Mouse (Mus musculus) regulatory T cell (primary cell): ENCODE results near the gene Eif3k.
"Not testable (repeated sequence)": the region's sequence is repeated elsewhere in the genome, so short reads cannot be mapped to it uniquely, and the experiment has no call there.

Source experiments
- in situ Hi-C: fragments of 300-600 bp; cut with MboI, MseI; formaldehyde crosslinking; loops from one replicate; pipeline ENCODE4 v1.15.1; 2025; ENCODE audit warnings: high pct_unique_total_duplicates

Eif3k gene

DNA sequence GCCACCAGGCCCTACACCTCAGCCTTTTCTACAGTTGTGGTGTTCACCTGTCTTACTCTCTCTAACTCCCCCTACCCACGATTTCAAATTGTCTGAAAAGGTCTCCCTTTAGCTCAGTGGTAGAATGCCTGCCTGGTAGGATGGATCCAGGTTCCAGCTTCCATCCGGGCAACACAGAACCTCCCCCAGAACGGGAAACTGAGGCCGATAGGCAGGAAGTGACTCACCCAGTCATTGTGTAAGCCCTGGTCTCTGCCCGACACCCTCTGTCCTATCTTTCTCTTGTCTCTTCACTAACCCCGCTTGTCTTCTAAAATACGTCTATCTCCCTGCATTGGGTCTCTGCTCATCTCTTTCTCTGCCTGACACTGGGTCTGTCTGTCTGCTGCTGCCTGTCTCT lies 3.5 kb upstream of the Eif3k start:
- in situ Hi-C loops = loop anchor here (5.0 kb wide), 1 partner anchor 47 kb away; no protein-coding TSS in a partner anchor

DNA sequence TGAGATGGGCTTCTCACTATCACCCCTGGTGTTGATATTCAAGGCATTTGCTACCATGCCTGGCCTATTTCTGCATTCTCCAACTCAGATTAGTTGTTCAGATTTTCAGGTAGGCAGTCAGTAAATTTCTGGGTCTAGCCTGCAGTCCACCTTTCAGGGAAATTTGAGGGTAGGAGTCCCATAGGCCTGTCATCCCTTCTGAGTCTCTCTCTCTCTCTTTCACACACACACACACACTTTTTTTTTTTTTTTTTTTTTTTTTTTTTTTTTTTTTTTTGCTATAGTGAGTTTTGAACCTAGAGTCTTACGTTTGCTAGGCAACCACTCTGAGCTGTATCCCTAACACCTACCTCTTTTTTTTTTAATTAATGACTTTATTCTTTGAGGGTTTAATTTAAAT lies 2.8 kb upstream of the Eif3k start:
- in situ Hi-C loops = no loop called here

DNA sequence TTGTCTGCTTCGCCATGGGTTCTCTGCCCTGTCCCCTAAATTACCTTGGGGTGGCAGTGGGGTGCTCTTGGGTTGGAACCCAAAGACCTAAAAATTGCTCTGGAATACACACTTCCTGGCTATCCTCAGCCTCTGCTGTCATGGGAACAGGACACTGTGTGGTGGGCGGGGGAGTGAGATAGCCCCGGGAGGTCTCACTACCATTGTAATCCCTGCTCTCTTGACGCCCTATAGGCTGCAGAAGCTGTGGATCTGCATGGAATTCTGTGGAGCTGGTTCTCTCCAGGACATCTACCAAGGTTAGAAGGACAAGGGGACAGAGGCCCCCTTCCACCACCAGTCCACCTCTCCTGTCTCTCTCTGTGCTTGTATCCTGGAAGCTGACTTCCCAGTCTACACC lies 2.2 kb upstream of the Eif3k start:
- in situ Hi-C loops = no loop called here

DNA sequence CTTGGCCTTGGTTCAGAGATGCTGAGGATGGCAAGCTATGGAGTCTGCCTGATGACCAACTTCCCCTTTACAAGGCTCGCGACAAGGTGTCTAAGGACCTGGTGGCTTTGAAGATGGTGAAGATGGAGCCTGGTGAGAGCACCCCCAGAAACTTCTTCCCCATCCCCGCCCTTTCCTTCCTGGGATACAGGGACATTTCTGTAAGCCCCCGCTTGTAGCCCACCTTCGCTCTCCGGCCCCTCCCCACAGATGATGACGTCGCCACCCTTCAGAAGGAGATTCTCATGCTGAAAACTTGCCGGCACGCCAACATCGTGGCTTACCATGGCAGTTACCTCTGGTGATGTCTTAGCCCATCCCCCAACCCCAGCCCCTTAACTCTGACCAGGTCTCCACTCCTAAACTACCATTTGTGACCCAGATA lies 1.5 kb upstream of the Eif3k start:
- in situ Hi-C loops = no loop called here

DNA sequence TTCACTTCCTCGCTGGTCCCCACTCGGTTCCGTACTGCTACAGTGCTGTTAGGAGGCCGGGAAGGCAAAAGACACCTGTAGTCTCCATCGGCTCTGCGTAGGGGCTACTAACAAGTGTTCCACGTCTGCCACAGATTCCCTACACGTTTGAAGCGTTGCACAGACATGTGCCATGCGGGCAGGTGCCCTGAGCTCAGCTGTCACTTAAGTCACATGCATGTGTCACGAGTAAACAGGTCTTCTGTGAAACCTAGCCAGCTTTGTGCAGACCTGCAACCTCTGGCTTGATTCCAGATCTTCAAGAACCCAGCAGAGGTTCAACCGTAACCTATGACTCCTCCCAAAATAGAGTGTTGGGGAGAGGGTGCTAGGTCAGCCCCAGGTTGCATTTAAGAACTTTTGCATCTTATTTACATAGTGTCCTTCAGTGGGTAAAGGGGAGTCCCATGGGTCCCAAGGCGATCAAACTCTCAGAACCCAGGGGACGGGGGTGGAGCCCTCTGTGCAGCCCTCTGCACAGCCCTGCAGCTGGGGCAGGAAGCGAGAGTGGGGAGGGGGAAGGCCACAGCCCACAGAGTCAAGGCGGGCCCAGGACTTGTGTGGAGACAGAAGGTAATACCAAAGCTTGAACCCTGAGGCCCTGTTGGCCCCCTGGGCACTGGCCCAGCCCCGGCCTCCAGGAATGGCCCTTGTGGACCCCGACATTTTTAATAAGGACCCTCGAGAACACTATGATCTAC lies 780 bp upstream of the Eif3k start:
- in situ Hi-C loops = no loop called here

DNA sequence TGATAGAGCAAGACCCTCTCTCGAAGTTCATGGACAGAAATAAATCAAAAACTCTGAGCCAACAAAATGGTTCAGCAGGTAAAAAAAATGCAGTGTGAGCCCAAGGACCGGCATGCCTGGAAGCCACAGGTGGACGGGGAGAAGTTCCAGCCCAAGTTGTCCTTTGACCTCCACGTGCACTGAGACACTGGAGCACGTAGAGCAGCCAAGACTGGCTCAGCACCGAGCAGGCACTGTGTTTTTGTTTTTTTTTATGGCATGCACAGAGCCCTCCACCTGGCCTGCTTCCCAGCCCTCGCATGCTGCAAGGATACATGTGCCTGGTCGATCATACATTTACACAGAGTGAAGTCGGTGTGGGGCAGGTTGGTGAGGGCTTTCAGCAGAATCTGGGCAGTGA lies 4.1 kb downstream of the Eif3k start:
- in situ Hi-C loops = no loop called here

DNA sequence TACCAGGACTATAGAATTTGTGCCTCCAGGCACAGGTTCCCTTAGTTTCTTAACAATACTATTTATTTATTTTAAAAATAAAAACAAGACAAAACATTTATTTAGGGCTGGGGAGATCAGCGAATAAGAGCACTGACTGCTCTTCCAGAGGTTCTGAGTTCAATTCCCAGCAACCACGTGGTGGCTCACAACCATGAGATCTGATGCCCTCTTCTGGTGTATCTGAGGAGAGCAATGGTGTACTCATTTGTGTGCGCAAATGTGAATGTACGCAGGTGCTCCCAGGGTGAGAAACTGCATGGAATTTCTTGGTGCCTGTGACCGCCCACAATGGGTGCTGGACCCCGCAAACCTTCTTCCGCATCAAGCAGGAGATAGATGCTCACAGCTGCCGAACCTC lies 8.6 kb downstream of the Eif3k start:
- in situ Hi-C loops = no loop called here

DNA sequence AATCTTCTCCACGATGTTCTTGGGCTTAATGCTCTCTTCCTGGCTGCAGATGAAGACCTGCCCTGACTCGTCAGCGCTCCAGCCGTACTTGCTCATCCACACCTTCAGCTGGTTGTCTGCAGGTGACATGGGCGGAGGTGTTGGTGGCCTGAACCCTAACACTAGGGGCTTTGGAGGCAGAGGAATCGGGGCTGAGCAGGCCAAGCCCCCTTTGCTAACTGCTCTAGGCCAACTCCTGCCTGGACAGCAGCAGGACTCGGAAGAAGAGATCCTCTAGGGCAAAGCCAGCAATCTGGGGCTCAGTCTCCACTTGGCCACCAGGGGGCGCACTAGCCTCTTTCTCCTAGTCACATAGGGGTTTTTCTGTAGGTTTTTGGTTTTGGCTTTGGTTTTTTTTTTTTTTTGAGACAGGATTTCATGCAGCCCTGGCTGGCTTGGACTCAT lies 9.1 kb downstream of the Eif3k start:
- in situ Hi-C loops = no loop called here

DNA sequence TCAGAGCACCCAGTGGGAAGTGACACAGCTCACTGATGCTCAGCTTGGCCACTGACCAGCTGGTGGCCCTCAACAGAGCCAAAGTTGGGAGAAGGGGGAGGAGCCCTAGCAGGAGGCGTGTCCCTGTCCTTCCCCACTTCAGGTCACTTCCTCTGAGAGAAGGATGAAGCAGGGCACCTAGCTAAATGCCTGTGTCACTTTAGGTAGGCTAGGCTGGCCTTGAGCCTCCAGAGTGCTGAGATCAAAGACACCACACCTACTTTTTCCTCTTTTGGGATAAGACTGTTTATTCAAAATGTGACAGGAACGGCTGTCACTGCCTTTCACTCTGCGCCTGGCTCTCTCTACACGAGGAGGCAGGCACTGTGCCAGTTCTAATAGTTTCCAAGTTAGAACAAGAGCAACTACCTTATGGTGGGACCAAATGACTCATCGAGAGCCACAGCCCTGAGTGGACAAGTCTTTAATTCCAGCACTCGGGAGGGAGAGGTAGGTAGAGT lies 9.8 kb downstream of the Eif3k start:
- in situ Hi-C loops = no loop called here

DNA sequence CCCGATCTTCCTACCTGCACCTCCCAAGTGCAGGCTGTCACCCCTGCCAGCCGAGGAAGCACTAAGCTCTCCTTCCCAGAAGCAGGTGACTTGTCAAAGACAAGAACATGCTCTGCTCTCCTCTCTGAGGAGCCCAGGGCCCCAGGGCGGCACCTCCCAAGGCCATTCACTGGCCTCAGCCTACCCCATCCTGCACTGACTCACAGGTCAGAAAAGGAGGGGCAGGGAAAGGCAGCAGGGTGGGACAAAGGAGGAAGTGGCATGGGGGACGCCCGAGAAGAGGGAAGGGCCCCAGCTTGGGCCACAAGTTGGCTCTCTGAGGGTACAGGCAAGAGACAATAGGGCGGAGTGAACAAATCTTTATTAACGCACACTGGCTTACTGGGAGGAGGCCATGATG lies 10.6 kb downstream of the Eif3k start:
- in situ Hi-C loops = no loop called here

DNA sequence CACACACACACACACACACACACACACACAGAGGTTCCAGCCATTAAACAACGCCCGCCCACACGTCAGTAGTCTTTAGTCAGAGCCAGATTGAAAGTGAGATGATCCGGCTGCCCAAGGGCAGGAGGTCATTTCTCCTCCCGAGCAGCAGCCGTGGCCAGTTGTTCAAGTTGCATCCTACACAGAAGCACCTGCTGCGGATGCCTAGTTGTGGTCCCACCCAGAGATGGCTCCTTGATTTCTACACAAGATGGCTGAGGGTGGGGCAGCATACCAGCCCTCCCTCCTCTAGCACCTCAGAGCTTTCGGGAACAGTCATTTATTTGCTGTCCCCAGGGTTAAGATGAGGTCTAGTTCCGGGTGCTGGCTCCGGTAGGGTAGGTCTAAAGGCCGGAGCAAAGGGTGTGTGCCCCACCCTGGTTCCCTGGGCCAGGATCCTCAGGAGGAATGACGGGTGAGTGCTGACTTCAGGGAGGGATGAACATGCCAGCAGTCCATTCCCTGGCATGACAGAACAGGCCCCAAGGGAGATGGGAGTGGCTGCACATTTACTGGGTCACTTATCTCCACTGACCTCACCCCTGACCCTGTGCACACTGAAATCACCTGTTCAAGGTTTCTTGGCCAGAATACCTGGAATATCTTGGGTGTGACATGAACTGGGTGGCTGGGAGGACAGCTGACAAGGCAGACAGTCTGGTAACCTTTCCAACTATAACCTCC lies 11.8 kb downstream of the Eif3k start:
- in situ Hi-C loops = no loop called here

DNA sequence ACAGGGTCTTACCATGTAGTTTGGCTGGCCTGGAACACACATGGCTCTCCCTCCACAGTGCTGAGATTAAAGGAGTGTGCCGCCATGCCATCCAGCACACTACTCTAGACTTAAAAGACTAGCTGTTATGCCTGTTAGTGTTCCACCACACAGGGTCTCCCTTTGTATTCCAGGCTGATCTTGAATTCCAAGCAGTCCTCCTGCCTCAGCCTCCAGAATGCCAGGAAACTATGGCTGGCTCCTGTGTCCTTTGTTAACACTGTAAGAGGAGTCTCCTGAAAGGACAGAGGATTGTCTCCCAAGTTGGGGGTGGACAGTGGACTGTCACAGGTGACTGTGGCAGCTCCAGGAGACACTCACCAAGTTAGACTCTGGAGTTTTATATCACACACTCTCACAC lies 12.4 kb downstream of the Eif3k start:
- in situ Hi-C loops = no loop called here

DNA sequence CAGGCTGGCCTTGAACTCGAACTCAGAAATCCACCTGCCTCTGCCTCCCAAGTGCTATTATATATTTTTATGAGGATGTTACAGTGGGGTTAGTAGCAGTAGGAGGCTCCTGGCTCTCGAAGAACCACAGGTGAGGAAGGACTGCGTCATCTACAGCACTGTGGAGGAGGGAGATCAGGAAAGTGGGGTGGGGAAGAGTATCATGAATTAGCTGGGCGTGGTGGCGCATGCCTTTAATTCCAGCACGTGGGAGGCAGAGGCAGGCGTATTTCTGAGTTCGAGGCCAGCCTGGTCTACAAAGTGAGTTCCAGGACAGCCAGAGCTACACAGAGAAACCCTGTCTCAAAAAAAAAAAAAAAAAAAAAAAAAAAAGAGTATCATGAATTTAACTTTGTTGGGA lies 13.5 kb downstream of the Eif3k start:
- in situ Hi-C loops = not testable (repeated sequence)

DNA sequence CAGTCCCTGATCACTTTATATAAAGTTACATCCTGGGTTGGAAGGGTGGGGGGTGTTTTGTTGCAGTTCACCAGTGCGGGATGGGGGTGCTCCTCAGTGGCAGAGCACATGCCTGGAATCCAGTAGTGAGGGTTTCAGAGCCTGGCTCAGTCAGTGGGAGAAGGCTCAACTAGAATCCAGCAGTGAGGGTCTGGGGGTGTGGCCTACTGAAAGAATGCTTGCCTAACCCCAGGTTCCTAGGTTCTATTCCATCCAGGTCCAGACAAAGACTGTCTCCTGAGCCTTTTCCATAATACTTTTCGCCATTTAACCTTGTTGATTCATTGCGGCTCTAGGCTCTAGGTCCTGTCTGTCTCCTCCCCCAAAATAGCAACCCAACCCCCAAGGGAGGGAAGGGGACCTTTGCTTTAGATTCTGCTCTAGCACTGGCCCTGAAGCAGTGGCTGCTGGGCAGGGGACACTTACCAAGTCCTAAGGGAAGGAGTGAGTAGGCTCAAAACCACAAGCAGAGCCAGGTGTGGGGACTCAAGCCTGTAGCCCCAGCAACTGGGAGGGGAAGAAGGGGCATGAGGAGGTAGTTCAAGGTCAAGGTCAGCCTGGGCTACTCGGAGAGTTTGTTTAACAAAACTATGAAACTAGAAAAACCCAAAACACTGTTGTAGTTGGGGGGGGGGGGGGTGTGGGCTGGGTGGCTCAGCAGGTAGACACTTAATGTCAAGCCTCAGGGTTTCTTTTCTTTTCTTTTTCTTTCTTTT lies 14.7 kb downstream of the Eif3k start:
- in situ Hi-C loops = no loop called here

DNA sequence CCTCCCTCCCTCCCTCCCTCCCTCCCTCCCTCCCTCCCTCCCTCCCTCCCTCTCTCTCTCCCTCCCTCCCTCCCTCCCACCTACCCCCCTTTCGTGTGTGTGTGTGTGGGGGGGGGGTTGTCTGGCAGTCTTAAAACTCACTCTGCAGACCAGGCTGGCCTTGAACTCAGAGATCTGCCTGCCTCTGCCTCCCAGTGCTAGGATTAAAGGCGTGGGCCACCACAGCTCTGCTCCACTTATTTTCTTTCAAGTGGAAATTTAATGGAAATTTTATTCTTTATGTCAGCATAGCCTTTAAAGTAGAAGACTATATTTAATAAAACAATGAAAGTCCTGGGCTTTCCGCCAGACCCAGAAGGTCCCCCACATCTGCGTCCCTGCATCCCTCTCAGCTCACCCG lies 15.5 kb downstream of the Eif3k start:
- in situ Hi-C loops = no loop called here

DNA sequence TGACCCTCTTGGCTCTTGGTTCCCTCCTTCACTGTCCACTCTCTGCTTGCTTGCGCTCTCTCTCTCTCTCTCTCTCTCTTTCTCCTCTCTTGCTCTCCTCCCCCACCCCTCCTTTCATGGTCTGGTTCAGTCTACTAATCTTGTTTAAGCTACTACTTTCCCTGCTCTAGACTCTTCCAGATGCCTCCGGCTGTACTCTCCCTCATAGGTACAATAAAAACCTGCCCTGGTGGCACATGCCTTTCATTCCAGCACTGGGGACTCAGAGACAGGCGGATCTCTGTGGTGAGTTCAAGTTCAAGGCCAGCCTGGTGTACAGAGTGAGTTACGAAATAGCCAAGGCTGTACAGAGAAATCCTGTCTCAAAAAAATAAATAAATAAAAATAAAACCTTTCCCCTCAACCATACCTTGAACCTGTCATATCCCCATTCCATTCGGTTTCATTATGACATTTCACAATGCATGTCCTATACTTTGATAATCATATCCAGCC lies 16.3 kb downstream of the Eif3k start:
- in situ Hi-C loops = no loop called here

DNA sequence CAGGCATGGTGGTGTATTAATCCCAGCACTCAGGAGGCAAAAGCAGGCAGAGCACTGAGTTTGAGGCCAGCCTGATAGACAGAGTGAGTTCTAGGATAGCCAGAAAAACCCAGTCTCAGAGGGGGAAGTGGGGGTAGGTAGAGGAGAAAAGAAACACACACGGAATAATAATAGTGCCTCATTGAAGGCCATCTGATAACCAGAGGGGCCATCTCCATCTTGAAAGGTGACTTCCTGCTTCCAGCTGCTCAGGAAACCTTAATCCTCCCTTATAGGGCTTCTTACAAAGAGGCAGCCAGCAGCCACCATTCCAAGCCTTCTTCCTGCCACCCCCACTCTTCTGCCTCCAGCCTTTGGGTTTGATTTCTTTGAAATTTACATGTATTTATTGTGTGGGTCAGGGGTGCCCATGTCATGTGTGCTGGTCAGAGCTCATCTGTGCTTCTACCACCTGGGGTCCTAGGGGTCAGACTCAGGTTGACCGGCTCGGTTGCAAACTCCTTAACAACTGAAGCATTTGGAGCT lies 18.2 kb downstream of the Eif3k start:
- in situ Hi-C loops = no loop called here

DNA sequence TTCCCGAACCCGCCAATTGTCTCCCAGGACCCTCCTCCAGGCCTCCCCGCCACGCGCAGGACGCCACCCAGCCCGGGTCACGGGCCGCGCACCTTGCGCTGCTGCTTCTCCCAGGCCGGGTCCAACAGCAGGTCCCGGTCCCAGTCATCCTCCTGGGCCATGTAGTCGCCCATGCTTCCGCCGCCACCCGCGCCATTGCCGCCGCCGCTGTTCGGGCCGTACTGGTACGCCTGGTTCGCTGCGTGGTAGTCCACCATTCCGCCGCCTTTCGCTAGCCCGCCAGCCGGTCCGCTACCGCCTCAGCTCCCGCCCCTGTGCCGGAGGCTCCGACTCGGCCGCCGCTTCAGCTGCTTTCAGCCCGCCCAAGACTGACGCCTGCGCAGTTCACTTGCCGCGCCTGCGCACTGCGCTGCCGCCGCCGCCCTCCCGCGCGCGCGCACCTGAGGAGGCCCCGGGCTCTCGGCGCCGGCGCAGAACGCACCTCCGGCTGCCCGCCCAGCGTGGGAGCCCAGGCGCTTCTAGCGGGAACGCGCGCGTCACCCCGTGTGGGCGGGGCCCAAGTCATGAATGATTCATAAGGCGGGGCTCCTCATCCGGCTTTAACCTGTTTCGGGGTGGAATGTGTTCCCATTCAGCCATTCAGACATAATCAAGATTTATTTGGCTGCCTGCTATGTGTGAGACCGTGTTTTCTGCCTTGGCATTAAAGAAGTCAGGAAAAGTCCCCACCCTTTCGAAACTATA lies 19.6 kb downstream of the Eif3k start, which contains the start of gene Actn4:
Actn4 (minus strand) TSS at position 414 of the 744 bp plus-strand sequence.
- in situ Hi-C loops = no loop called here

DNA sequence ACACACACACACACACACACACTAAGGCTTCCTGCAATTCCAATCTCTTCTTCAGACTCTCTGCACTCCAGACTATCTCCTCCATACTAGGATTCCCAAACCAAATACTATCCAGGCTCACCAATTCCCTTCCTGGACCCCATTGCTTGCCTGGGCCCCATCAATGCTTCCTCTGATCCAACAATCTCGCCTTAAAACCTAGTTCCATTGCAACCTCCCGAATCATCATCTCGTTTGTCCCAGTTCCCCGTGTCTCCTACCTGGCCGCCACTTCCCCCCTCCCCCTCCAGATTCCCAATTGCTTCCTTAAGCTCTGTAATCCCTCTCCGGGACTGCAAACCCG lies 20.1 kb downstream of the Eif3k start:
- in situ Hi-C loops = no loop called here

DNA sequence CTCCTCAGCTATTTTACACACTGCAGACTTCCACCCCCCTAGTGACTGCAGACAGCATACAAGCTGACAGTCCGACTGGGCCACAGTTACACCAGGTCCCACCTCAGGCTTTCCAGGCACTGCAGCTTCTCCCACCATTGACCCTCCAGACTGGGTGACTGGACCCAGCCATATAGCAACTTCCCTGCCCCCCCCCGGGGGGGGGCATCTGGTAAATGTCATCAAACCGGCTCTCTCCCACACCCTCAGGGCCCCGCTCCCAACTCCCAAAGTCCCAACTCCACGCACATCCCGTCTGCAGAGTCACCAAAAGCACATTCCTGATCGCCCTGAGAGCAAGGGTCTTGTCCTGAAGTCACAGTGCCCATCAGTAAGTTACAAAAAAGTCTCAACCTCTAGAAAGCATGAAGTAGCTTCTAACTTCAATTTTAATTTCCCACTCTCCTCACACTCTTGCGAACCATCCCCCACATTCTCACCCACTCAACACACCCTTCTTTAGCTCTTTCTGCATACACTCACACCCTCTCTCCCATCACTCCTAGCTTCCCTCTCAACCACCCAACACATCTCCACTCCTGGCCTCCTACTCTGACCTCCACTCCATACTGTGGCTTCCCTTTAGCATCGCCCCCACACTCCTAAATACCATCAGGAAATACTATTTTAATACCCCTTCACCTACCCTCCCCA lies 21.2 kb downstream of the Eif3k start:
- in situ Hi-C loops = no loop called here
